ENCODE assay signal across 22 mouse cellular contexts in genomic region chr17:34723066-34723465, GRCm38 (mm10). TPM values are rescaled to one million over a fixed set of nuclear protein-coding genes. Genes with fewer than 3 reads are reported as not detected.
DNase-seq lines count a peak whose midpoint lies in the region; ATAC-seq and TF ChIP-seq lines count a peak whose summit lies in the region.
"Had no signal": no experiment of that assay in that cellular context is flagged by ENCODE, and none has a peak within 500 bp of the region (broad histone marks: within the 10 kb centered on the region; RNA-seq: fewer than 3 reads in every experiment).

No protein-coding gene starts in this region.

- TF ChIP-seq EP300 in lung, postnatal 0 days (IDR thresholded peaks at IDR 0.05) = no peak
- TF ChIP-seq EP300 in stomach, postnatal 0 days (optimal IDR thresholded peaks at IDR 0.05) = no peak

- H3K4me2 ChIP-seq in intestine, postnatal 0 days (replicated peaks; ENCODE audit: low read depth) = no peak overlapping the region
- no peak overlapping the region for H3K4me2 ChIP-seq in intestine, embryonic 15.5 days (replicated peaks)
- H3K4me2 ChIP-seq in lung, postnatal 0 days (replicated peaks; ENCODE audit: low read depth, low read length) = no peak overlapping the region
- no peak overlapping the region for H3K4me2 ChIP-seq in stomach, postnatal 0 days (replicated peaks; ENCODE audit: low read depth)
- H3K4me2 ChIP-seq: heart, embryonic 13.5 days; hindbrain, embryonic 14.5 days; stomach, embryonic 15.5 days had no signal

- H3K36me3 ChIP-seq in intestine, postnatal 0 days (ENCODE audit: control insufficient read depth, insufficient read depth) = no peaks in the 10 kb centered on the region
- no peaks in the 10 kb centered on the region for H3K36me3 ChIP-seq in intestine, embryonic 15.5 days
- H3K36me3 ChIP-seq in lung, postnatal 0 days (ENCODE audit: insufficient read depth, low read length) = no peaks in the 10 kb centered on the region
- H3K36me3 ChIP-seq in stomach, postnatal 0 days (ENCODE audit: control insufficient read depth, insufficient read depth, low read length) = no peaks in the 10 kb centered on the region
- H3K36me3 ChIP-seq: heart, embryonic 13.5 days; stomach, embryonic 15.5 days had no signal

- no peak overlapping the region for H3K9ac ChIP-seq in intestine, postnatal 0 days (ENCODE audit: low read depth, low read length)
- H3K9ac ChIP-seq in intestine, embryonic 15.5 days = no peak overlapping the region
- H3K9ac ChIP-seq in lung, postnatal 0 days (replicated peaks; ENCODE audit: low read depth) = no peak overlapping the region
- no peak overlapping the region for H3K9ac ChIP-seq in stomach, postnatal 0 days (ENCODE audit: low read length)
- H3K9ac ChIP-seq: heart, embryonic 13.5 days; hindbrain, embryonic 14.5 days; stomach, embryonic 15.5 days had no signal

- WGBS in intestine, postnatal 0 days = 77% methylated on average over 4 of the region's 4 CpGs
- 72% methylated on average over 4 of the region's 4 CpGs for WGBS in intestine, embryonic 15.5 days
- 80% methylated on average over 4 of the region's 4 CpGs for WGBS in lung, postnatal 0 days
- 83% methylated on average over 4 of the region's 4 CpGs for WGBS in stomach, postnatal 0 days

- no peak for DNase-seq in lung, postnatal 0 days (ENCODE audit: low spot score)
- no peak for DNase-seq in lung, adult 18-20 months
- peak; percentile 43 for DNase-seq in ES-CJ7 (ENCODE audit: low read depth, low spot score)
- no peak for DNase-seq in stomach, postnatal 0 days (ENCODE audit: low spot score)
- DNase-seq in urinary bladder, postnatal 25 days (ENCODE audit: low spot score) = no peak
- DNase-seq: adrenal gland, postnatal 25 days; cerebellum, adult 11-12 months; cerebellum, postnatal 14 days; lung, postnatal 4 days; retina, postnatal 1 day; thymus, postnatal 14 days had no signal

- no peaks in the 10 kb centered on the region for H3K4me1 ChIP-seq in intestine, postnatal 0 days (replicated peaks; ENCODE audit: control insufficient read depth, insufficient read depth, low read length)
- no peaks in the 10 kb centered on the region for H3K4me1 ChIP-seq in intestine, embryonic 15.5 days (replicated peaks)
- no peaks in the 10 kb centered on the region for H3K4me1 ChIP-seq in lung, postnatal 0 days (ENCODE audit: insufficient read depth, low read depth, low read length)
- no peaks in the 10 kb centered on the region for H3K4me1 ChIP-seq in stomach, postnatal 0 days (replicated peaks; ENCODE audit: control insufficient read depth, insufficient read depth)
- H3K4me1 ChIP-seq: heart, embryonic 13.5 days; stomach, embryonic 15.5 days had no signal

- peak; percentile 39 for TF ChIP-seq CTCF in intestine, postnatal 0 days (IDR thresholded peaks at IDR 0.05; ENCODE audit: low read depth)
- TF ChIP-seq CTCF in lung, postnatal 0 days (IDR thresholded peaks at IDR 0.05) = peak; percentile 39; the same call in 1 of the 2 replicates
- peak; percentile 49 for TF ChIP-seq CTCF in stomach, postnatal 0 days (IDR thresholded peaks at IDR 0.05; ENCODE audit: low read depth)

- no peak overlapping the region for H3K27ac ChIP-seq in intestine, postnatal 0 days (ENCODE audit: low read depth, low read length)
- no peak overlapping the region for H3K27ac ChIP-seq in intestine, embryonic 15.5 days
- no peak overlapping the region for H3K27ac ChIP-seq in lung, postnatal 0 days (ENCODE audit: low read length)
- no peak overlapping the region for H3K27ac ChIP-seq in stomach, postnatal 0 days (replicated peaks)
- H3K27ac ChIP-seq: heart, embryonic 13.5 days; hindbrain, embryonic 14.5 days; kidney, postnatal 0 days; stomach, embryonic 15.5 days had no signal

- H3K27me3 ChIP-seq in intestine, postnatal 0 days (replicated peaks; ENCODE audit: control insufficient read depth, insufficient read depth, low read length) = no peaks in the 10 kb centered on the region
- H3K27me3 ChIP-seq in intestine, embryonic 15.5 days (replicated peaks) = no peaks in the 10 kb centered on the region
- no peaks in the 10 kb centered on the region for H3K27me3 ChIP-seq in lung, postnatal 0 days (replicated peaks; ENCODE audit: insufficient read depth, low read length)
- H3K27me3 ChIP-seq in stomach, postnatal 0 days (ENCODE audit: control insufficient read depth, insufficient read depth, low read length) = no peaks in the 10 kb centered on the region
- H3K27me3 ChIP-seq: heart, embryonic 13.5 days; stomach, embryonic 15.5 days had no signal

- ATAC-seq in intestine, postnatal 0 days = no peak
- ATAC-seq in intestine, embryonic 15.5 days = no peak
- ATAC-seq in lung, postnatal 0 days = no peak
- no peak for ATAC-seq in stomach, postnatal 0 days (ENCODE audit: low FRiP score, low TSS enrichment)
- ATAC-seq: activated CD4-positive, CD25-positive, alpha-beta regulatory T cell, adult 4 months; forebrain, embryonic 16.5 days; intestine, embryonic 16.5 days had no signal

- no peak overlapping the region for H3K4me3 ChIP-seq in intestine, postnatal 0 days (ENCODE audit: low read depth, low read length)
- H3K4me3 ChIP-seq in intestine, embryonic 15.5 days (replicated peaks) = no peak overlapping the region
- no peak overlapping the region for H3K4me3 ChIP-seq in lung, postnatal 0 days (ENCODE audit: low read depth, low read length)
- H3K4me3 ChIP-seq in stomach, postnatal 0 days (ENCODE audit: low read depth, low read length) = no peak overlapping the region
- H3K4me3 ChIP-seq: heart, embryonic 13.5 days; stomach, embryonic 15.5 days had no signal

- no peaks in the 10 kb centered on the region for H3K9me3 ChIP-seq in intestine, postnatal 0 days (ENCODE audit: control insufficient read depth)
- no peaks in the 10 kb centered on the region for H3K9me3 ChIP-seq in intestine, embryonic 15.5 days
- H3K9me3 ChIP-seq in lung, postnatal 0 days (ENCODE audit: low read length) = no peaks in the 10 kb centered on the region
- no peaks in the 10 kb centered on the region for H3K9me3 ChIP-seq in stomach, postnatal 0 days (ENCODE audit: control insufficient read depth, low read length)
- H3K9me3 ChIP-seq: stomach, embryonic 15.5 days had no signal

RNA-seq across cellular contexts. Expression of gene C4b, which starts 20.6 kb away (rescaled TPM):
- 1.2 and 1.6 TPM in 2 replicates for polyA plus RNA-seq in intestine, postnatal 0 days (2015; fragmentation: Nextera tagmentation; extraction: Ambion mirVana)
- 0.33 and 1.4 TPM in 2 replicates for polyA plus RNA-seq in intestine, embryonic 15.5 days (2015; fragmentation: Nextera tagmentation; extraction: Ambion mirVana)
- 5.1 and 6.5 TPM in 2 replicates for polyA plus RNA-seq in lung, postnatal 0 days (2015; fragmentation: Nextera tagmentation; extraction: Ambion mirVana)
- 0.73 and 1.3 TPM in 2 replicates for polyA plus RNA-seq in stomach, postnatal 0 days (2015; fragmentation: Nextera tagmentation; extraction: Ambion mirVana)
- polyA plus RNA-seq: activated CD4-positive, CD25-positive, alpha-beta regulatory T cell, adult 4 months; forebrain, embryonic 16.5 days; hindbrain, embryonic 14.5 days; limb, embryonic 11.5 days; neural tube, embryonic 11.5 days had no signal

RNA-seq across cellular contexts. Expression of gene Tnxb, which starts 52.7 kb away (rescaled TPM):
- polyA plus RNA-seq in intestine, postnatal 0 days (2015; fragmentation: Nextera tagmentation; extraction: Ambion mirVana) = 1.4 and 1.9 TPM in 2 replicates
- polyA plus RNA-seq in intestine, embryonic 15.5 days (2015; fragmentation: Nextera tagmentation; extraction: Ambion mirVana) = 1.1 and 1.3 TPM in 2 replicates
- 0.85 and 0.99 TPM in 2 replicates for polyA plus RNA-seq in lung, postnatal 0 days (2015; fragmentation: Nextera tagmentation; extraction: Ambion mirVana)
- 1.9 and 2.4 TPM in 2 replicates for polyA plus RNA-seq in stomach, postnatal 0 days (2015; fragmentation: Nextera tagmentation; extraction: Ambion mirVana)
- polyA plus RNA-seq: activated CD4-positive, CD25-positive, alpha-beta regulatory T cell, adult 4 months; limb, embryonic 11.5 days had no signal
